Mouse (Mus musculus) CD4-positive, CD25-positive, alpha-beta regulatory T cell, adult 4 months (primary cell): Measurements from ENCODE around the gene Mrpl52. TPM values are rescaled to one million over a fixed set of nuclear protein-coding genes. Genes with fewer than 3 reads are reported as not detected.

Source experiments
- ATAC-seq: one replicate; pipeline ENCODE4 v1.8.0; 2017
- polyA plus RNA-seq, 2 experiments: library from polyadenylated mRNA; unstranded; fragments of 100-300 nt; shearing (Covaris generic); gene quantifications; one replicate each; pipeline ENCODE4 v1.2.1; 2017

Gene Mrpl52
- polyA plus RNA-seq, 2 experiments from 2014 or later, result 216 to 249 TPM

DNA sequence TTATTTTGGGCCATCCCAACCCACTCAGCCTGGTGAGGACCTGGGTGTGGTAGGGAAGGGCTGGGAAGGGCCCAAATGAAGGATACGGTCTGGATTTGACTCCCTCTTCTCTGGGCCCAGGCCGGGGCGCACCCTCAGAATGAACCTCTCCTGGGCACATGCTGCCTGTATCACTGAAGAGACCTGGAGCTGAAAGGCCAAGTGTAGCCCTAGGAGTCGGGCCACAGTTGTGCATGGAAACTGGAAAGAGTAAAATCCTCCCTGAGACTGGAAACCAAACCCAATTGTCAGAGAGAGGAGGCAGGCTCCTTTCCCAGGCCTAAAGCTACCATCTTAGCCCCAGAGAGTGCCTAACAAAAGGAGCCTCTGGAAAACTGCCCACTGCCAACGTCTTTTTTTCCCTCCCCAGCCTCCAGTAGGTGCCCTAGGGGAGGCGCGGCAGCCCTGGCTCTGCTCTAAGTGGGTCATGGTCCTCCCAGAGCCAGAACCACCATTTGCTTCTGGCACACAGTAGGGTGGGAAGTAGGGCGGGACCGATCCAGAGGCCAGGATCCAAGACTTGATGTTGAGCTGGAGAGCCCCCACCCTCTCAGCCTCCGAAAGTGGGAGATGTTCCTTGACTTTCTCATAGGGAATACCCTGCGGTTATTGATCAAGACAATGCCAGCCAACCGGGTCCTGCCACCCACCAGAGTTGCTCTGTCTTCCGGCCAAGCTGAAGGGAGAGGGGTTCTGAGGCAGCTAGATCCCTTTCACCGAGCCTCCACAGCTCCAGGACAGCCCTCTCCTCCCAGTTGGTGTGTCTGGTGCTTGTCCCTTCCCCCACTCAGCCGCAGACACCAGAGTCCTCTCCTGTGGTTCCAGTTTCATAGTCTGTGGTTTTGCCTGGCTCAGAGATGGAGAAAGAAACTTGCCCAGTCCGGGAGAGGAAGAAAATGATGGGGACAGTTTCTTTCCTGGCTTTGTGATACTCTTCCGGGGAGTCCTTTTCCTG, 6.4 kb downstream of the Mrpl52 start:
- ATAC-seq, result no peak

GRCm38 (mm10) chr14:54433941-54434531, 7.3 kb downstream of the Mrpl52 start:
- no peak for ATAC-seq

DNA sequence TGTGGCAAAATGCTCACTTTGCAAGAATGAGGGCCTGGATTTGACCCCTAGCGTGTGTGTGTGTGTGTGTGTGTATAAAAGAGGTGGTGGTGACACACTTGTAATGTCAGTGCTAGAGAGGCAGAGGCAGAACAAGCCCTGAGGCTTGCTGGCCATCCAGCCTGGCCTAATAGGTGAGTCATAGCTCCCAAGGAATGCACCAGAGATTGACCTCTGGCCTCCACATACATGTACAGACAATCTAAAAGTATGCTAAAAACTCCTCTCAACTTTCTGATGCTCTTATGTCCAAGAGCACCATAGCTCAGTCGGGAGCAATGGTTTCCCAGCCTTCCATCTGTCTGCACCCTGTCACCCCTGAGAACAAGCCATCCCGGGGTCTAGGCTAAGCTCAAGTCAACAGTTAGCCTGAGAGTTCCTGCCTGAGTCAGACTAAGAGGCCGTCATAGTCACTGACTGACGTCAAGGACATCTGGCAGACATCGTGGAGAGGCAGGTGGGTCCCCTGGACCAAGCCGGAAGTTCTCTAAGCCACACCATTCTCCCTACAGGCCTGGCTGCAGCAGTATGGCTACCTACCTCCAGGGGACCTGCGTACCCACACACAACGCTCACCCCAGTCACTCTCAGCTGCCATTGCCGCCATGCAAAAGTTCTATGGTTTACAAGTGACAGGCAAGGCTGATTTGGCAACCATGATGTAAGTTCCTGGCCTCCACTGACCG, 8.6 kb downstream of the Mrpl52 start:
- ATAC-seq, result no peak

GRCm38 (mm10) chr14:54439155-54439554, 12.4 kb downstream of the Mrpl52 start:
- no peak for ATAC-seq

GRCm38 (mm10) chr14:54439610-54440009, 12.9 kb downstream of the Mrpl52 start:
- ATAC-seq, result no peak

GRCm38 (mm10) chr14:54440538-54440937, 13.8 kb downstream of the Mrpl52 start:
- no peak for ATAC-seq

DNA sequence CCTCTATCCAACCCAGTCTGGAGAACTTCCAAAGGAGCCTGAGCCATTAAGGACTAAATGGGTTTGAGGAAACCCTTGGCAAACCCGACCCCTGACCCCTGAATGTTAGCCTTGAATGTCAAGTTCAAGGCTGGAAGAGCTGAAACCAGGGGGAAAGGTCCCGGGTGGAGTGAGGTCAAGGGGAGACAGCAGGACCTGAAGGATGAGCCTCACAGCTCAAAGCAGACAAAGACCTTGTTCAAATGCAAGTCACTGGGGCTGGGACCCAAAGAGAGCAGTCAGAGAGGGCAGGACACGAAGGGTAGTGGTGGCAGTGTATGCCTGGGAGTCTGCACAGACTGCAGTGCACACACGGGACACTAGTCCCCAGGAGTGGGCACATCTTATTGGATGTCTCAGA, 14.7 kb downstream of the Mrpl52 start:
- ATAC-seq, result no peak

DNA sequence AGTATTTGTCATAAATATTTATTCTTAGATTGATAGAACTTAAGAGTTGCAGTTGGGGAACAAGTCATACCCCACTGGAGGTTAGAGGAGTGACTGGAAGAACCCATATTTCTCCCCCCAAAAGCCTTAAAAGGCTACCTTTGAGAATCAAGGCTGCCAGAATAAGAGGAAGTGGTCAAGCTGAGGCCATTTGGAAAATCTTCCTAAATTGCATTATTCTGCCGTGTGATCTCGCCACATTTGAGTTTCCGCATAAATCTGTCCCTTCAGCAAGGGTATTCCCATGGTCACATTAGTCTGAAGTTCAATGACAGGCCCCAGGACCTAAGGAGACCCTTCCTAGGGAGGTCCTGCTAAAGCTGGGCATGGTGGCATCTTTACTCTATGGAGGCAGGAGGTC, 15.8 kb downstream of the Mrpl52 start:
- no peak for ATAC-seq

- ATAC-seq, result no peak
These were observed 16.5 kb downstream of the Mrpl52 start for GRCm38 (mm10) chr14:54443196-54443595.

DNA sequence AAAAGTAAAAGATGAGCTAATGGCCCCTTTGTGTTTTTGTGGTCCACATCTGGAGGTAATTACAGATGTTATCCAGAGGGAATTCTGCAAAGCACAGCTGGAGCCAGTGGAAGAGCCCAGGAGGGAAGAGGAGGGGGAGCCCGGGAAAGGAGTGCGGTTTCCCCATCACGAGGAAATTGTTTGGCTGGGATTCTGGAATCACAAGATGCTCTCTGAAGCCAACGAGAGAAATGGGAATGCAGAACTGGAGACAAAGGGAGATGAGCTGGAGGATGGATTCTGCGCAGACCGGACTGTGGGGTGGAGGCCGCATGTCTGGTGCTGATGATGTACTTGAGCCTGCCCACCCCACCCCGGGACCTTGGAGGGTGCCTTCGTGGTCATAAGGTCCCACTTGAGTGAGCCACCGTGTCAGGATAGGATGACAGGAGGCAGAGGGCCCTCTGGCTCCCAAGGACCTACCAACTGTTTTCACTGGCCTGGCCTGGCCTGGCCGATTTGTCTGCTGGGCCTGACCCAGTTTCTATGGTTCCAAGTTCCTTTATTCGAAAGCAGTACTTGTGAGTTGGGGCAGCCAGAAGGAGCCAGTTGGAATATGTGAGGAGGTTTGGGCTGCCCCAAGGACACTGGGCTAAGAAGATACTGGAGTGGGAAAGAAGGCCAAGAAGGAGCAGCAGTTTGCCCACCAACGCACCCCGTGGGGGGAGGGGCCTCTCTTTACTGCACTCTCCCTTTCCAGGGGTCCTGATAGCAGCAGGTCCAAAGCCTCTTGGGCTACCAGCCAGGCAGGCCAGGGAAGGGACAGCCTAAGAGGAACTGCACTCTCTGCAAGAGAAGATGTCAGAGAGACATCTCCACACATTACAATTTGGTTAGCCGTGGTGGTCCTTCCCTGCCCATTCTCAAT, 17.3 kb downstream of the Mrpl52 start:
- ATAC-seq, result no peak

- no peak for ATAC-seq
These were observed 18.8 kb downstream of the Mrpl52 start for GRCm38 (mm10) chr14:54445476-54445875.

DNA sequence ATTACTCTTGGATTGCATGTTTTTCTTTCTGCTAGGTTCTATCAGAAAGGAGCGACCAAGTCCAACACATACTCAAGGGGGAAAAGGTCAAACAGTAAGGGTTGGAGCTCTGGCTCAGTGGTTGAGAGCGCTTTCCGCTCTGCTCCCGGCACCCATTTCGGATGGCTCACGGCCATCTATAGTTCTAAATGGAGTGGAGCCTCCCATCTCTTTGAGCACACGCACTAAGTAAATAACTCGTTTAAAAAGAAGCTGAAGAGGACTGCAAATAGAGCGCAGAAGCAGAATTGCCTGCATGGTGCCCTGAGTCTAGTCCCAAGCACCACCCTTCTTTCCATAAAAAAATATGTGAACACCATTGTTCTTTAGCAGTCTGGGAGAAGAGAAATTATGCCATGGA, 26.9 kb downstream of the Mrpl52 start:
- ATAC-seq, result no peak

GRCm38 (mm10) chr14:54454669-54455528, 28.2 kb downstream of the Mrpl52 start:
- no peak for ATAC-seq

- ATAC-seq, result no peak
These were observed 31.3 kb downstream of the Mrpl52 start for GRCm38 (mm10) chr14:54457907-54458569.

DNA sequence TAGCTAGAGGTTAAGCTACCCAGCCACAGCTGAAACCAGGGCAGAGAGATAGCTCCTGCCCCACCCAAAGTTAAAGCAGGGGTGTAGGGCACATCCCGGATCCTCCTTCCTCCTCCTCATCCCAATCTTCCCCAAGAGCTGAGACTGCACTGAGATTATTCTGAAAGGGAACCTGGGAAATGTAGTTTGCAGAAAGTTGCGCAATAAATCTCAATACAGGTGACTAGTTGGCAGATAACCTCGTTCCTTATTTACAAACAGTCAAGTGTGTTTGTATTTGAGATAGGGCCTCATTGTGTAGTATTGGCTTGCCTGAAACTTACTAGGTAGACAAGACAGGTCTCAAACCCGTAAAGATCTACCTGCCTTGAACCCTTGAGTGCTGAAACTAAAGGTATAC, 35.4 kb downstream of the Mrpl52 start:
- ATAC-seq, result no peak

- ATAC-seq, result peak; percentile 53
These were observed 36.6 kb downstream of the Mrpl52 start for GRCm38 (mm10) chr14:54463108-54463958.

DNA sequence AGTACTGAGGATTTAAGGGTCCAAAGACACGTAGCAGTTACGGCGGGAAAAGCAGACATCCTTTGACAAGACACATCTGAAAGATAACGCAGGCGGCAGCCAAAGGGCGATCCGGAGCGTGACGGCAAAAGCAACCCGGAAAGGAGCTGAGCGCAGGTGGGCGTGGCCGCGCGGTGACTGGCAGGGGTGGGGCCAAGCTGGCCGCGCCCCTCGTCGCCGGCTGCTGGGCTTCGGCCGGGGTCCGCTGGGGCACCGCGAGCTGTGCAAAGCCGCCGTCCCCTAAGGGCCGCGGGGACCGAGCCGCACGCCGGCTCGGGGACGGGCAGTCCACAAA, 37.2 kb downstream of the Mrpl52 start, which contains the start of gene Lrp10:
Gene Lrp10, plus strand, starts transcription at position 179 of the 334 bp plus-strand sequence.
- peak; percentile 76 for ATAC-seq

DNA sequence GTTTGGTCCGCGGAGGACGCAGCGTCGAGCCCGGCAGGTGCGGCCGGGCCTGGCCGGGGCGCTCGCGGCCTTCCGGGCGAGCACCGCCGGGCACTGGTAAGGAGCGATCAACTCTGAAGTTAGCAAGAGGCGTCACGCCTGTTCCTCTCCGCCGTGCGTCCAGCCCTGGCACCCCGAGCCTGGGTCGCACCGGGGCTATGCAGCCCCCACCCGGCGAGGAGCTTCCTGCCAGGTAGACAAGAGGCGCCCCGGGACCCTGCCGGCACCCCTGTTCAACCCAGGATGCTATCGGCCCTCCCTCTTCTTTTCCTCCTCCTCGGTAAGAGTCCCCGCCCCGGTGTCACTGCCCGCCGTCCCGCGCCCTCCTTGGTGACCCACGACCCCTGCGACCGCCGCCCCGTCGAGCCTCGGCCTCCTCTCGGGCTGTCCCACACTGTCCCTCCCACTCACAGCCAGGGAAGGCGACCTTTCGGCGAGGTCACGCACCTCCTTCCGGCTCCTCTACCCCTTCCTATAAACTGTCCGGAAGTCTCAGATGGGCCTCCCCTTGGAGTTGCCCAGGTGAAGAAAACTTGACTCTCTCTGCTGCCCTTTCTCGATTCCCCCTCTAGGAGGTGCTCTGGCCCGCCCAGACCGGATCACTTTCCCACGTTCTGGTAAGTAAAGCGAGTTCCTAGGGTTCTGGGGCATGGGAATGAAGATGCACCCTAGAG, 37.7 kb downstream of the Mrpl52 start:
- ATAC-seq, result peak; percentile 59

GRCm38 (mm10) chr14:54471467-54471866, 44.8 kb downstream of the Mrpl52 start:
- no peak for ATAC-seq
